Mouse (Mus musculus) heart, adult 18-20 months (tissue): ENCODE data around the gene Cpvl. TPM values are rescaled to one million over a fixed set of nuclear protein-coding genes. Genes with fewer than 3 reads are reported as not detected.

Experiments used
- DNase-seq, 2 experiments: peaks; one replicate each; pipeline ENCODE4 v3.0.0; 2021 to 2022; ENCODE audit warnings: mixed read lengths in 1 of 2
- total RNA-seq, 2 experiments: library from RNA; stranded (reverse); gene quantifications; 2 replicates each; pipeline ENCODE4 v1.2.3; 2021

Cpvl gene
- total RNA-seq, 2 experiments from 2014 or later: not detected

DNA sequence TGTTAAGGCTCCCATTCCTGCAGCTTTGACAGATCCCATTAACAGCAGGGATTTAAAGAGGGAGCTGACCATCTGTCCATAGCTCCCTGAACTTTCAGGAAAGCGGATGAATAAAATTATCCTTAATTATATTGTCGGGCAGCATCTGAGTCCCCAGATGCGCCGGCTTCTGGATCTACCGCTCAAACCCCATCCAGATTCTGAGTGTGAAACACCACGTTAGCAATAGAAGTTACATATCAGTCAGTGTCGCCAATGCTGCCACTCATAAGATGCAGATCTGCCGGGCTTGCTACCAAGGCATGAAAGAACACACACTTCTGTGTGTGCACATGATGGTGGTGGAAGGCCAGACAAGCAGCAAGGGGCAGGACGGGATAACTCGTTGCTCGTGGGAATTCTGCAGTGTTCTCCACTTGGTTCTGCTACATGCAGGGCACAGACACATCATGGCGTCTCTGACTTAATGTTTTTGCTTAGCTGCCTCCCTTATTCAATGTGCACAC is 6.2 kb downstream of the Cpvl start:
- no peak for DNase-seq

DNA sequence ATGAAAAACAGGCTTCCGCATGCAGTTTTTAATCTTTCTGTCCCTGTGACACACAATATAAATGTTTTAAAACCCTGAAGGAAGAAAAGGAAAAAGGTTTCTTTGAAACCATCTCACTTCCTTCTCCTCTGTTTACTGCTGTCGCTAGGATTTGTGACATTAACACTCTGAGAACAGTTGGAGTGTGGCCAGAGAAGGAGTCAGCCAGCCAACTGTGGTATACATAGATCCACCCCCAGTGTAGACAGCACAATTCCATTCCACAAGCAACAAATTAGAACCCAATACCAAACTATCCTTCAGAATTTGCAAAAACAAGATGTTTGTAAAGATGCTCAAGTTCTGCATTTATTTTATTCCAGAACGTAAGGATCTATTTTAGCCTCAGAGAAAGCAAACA is 6.7 kb downstream of the Cpvl start:
- no peak for DNase-seq

DNA sequence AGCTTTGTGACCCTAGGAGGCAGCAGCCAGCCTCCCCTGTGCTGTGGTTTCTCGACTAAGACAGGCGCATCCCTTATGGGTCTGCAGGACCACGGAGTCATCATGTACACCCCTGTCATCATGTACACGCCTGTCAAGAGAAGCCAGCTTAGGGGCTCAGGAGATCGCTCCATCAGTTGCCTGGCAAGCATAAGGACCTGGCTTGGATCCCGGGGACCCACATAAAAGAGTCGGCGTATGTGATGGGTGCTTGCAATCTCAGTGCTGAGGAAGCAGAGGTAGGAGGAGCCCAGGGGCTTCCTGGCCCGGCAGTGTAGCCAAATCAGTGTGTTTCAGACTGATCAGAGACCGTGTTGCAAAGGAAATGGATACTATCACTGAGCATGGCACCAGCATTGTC is 9.4 kb downstream of the Cpvl start:
- DNase-seq: no peak

DNA sequence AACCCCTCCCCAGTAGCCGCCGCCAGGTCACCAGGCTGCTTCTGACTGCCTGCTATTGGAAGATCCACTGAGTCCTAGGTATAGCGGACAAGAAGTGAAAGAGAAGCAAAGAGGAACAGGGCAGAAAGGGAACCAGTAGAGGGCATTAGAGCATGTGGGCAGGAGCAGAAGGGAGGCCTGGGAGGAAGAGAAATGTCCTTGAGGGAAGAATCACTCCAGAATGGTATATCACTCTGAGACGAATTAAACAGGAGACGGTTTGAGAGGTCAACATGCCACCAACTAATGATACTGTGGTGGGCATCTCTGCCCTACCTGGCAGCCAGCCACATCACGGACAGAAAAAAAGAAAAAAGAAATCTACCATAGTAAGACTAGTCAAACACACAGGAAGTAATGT is 9.9 kb downstream of the Cpvl start:
- DNase-seq: no peak

DNA sequence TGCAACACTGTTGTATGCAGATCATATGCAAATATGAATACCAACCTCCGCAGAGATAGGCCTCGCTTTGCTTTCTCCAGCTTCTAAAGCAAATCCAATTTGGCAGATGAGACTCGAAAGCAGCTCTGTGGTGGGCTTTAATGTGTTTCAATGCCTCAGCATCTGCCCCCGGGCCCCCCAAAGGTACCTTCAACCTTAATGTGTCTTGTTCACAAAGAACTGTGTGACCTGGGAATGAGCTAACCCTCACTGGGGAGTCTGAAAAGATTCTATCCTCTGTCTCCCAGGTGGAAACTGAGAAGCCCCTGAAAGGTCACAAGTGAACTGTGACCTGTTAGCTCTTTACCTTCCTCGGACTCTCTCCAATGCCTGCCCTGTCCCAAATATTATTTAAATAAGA is 11.9 kb downstream of the Cpvl start:
- DNase-seq: no peak

DNA sequence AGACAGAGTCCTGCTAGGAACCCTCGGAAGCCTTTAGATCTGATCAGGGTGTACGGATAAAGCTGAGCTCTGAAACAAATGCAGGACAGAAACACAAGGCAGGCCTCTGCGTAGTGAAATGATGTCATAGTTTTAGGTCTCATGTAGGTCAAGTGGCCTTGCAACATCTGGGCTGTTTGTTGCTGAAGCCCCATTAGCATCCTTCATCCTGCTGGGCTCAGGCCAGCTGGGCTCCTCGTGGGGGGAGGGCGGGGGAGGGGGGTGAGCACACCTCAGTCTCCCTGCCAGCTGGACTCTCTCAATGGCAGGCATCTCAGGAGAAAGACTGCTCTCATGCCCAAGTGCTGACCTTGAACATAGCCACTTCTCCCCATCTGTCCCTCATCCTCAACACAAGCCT is 12.6 kb downstream of the Cpvl start:
- DNase-seq: no peak

DNA sequence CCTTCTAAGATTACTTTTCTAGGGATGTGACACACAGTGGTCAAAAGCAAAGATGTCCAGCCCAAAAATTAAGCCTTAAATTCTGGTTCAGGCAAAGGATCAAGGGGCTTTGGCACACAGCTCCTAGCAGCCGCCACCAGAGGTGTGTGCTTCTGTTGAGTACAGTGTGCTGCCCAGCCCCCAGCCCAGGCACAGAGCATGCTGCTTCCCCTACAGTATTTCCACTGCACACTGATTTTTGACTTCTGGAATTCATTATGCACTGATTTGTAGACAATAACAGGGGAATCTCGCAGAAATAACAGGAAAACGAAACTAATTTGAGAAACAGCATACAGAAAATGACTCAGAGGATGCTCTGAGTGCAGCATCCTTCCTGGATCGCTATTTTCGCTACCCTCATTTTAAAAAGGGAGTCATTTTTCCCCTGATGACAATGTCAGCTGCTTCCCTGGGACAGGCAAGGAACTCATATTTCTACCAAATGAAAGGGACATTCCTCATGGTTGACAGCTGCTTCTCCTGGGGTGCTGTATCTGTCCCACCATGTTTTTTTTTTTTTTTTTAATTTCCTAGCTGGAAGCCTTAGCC is 14.5 kb downstream of the Cpvl start:
- DNase-seq: no peak

DNA sequence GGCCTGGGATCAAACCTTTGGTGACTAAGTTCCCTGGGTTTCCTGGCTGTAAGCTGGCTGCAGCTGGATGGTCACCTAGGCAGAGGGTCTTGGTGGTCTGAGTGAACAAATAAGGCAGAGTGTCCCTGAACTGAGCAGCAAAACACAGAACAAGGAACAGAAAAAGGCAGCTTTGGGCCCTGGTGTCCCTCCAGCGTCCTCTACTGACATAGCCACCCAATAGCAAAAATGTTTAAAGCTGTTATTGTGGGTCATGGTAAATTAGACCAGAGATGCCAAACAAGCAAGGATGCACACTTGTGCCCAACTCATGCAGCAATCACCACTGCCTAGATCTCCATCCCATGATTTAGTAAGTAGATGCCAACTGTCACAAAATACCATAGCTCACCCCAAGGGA is 16.5 kb downstream of the Cpvl start:
- no peak for DNase-seq

DNA sequence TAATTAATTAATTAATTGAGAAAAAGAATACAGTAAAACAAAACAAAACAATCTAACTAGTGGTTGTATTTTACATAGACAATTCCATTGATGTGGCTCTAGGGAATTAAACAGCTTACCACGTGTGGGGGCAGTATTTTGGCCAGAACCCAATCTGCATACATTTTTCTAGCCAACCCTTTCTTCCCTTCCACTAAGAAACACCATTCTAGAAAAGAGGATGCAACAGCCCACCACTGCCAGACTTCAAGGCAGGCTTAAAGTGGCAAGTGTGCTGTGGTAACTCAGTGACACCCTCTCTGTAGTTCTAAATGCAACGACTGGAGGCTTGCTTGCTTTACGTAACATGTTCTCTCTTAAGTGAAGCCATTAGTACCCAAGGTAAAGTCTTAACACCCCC is 18.6 kb downstream of the Cpvl start:
- DNase-seq: no peak

DNA sequence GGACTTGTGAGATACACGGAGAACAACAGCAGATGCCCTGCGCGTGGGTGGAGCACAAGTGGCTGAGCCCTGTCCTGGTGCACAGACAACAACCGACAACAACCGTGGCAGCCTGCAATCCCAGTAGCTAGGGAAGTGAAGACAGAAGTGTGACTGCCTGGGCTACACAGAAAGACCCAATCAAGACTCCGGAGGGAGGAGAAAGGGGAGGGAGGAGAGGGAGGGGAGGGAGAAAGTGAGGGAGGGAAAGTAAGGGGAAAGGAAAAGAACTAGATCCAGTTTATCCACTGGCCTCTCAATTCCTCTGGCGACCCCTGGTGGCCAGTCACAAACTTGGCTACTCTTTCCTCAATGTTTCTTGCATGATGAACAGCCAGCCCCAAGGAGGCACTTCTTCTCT is 20.1 kb downstream of the Cpvl start:
- DNase-seq: peak; percentile 73 to 89

DNA sequence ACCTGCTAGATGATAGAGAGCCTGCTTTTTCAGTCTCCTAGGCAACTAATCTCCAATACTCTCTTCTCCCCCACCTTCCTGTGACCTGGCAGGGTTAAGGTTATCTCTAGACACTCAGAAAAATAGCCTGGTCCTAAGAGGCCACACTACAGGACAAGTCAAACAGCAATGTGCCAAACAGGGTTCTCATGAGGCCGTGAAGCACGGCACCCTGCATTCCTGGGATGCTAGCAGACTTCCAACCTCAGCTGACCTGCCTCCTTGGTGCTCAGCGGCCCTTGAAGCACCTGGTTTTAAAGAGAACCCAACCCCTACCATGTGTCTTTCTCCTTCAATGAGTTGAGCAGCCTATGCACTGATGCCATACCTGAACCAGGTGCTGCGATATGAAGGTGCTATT is 22.0 kb downstream of the Cpvl start:
- no peak for DNase-seq

DNA sequence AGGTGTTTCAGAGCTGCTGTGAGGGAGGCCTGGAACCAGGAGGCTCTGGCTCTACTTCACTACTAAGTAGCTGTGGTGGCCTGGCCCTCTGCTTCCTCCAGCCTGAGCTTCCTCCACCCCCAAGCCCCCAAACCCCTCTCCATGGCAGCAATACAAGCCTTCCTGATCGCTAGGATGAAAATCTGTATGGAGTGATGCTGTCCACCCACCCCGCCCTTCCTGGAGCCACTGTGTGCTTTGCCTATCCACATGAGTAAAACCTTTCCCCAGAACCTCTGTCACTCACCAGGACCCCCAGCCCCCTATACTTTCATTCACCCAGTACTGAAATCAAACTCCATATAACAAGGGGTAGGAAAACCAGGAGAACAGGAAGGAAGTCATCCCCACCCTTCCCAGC is 22.6 kb downstream of the Cpvl start:
- no peak for DNase-seq

DNA sequence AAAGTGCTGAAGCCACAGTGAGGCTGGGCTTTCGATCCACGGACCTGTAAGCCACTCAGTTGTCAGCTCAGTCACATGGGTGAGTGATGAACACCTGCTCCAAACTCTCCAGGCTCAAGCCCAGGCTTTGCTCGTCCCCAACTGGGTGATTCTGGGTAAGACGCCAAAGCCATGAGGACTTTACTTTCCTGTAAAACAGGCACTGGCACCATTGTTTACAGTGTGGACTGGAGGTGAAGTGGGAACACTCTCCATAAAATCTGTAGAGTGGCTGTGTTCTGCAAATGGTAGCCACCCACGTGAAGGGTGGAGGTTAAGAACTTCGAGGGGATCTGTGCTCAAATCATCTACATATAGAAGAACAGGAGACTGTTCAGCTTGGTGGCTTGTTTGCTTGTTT is 23.2 kb downstream of the Cpvl start:
- DNase-seq: no peak

DNA sequence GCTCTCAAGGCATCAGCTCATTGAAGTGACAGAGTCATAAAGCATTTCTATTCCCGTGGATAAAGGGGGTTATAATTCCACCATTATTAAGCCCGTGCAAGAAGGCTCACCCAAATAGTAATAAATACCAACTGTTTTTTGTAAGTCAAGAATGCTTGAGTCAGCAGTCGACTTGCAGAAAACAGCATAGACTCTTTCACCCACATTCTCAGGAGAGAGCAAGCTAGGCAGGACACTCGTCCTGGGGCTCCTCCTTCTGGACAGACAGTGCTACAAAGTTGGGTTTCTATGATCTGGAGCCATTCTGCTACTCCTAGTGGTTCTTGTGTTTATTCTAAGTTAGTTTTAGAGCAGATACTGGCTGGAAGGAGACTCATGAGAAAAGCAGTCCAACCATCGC is 24.4 kb downstream of the Cpvl start:
- peak; percentile 70 to 75 for DNase-seq

DNA sequence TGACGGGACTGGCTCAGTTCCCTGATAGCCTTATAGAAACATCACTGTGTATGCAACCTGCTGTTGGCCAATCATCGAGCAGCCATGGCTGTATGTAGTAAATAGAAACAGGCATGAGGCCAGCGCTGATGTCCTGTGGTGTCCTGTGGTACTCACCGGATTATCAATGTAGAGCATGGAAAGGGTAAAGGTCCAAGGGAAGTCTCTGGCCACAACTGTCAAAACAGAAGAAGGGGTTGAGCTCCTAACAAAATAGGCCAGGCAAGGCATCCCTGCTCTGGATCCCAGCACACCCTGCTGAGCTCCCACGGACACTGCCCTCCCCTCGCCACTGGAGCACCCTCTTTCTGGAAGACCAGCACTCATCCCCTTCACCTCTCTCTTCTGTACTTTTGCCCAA is 25.1 kb downstream of the Cpvl start:
- DNase-seq: no peak

DNA sequence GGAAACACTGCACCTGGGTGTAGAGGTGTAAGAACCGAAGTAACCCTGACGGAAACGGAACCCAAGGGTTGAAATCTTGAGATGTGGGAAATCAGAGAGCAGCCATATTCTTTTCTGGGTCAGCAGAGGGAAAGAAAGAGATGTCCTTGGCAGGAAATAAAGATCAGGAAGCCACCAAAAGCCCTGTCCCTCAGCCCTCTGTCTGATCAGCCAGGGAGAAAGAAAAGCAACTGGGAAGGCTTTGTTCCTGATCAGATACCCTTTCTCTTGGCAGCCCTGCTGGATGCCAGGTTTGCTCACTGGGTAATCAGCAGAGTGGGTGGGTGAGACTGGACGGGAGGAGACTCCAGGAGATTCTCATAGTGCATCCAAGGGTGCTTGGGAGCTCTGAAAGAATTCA is 27.1 kb downstream of the Cpvl start:
- DNase-seq: no peak

DNA sequence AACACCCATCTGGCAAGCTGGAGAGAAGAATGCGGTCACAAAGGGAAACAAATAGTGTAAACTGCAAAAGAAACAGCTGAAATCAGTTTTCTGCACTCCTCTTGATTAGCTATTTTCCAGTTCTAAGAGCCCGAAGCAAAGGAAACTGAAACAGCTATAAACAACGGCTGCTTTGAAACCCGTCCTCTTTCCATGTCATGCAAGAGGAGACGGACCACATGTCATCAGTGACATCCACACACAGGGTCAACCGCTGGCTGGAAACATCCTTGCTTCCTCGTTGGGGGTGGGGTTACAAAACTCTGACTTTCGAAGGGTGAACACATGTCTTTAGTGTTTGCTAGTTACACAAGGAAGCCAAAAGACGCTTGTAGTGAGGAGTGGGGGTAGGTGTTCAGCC is 27.6 kb downstream of the Cpvl start:
- DNase-seq: peak; percentile 44

DNA sequence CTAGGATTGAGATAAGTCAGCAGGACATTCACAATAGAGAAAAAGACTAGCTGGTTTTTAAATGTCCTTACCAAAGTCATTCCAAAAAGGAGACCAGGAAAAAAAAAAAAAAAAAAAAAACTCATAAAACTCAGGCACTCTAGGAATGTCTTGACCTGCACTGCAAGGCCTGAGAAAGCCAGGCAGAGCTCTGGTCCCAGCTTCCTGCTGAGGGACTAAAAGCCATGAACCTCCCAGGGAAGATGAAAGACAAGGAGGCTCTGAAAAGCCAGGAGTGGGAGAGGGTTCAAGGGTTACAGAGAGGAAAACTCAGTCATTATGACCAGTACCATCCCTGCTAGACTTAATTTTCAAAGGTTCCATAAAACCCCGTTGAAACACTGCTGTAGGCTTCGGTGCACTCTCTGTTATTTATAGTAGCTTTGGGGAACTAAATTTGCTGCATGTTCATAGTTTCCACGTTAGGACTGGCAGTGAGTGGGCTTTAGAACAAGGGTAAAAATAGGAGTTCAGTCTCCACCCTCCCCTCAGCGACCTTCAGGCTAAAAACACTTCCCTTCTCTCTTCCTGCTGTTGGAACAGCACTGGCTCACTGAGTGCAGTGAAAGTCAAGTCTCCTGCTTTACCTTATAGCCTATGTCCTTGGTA is 30.0 kb downstream of the Cpvl start:
- DNase-seq: no peak

DNA sequence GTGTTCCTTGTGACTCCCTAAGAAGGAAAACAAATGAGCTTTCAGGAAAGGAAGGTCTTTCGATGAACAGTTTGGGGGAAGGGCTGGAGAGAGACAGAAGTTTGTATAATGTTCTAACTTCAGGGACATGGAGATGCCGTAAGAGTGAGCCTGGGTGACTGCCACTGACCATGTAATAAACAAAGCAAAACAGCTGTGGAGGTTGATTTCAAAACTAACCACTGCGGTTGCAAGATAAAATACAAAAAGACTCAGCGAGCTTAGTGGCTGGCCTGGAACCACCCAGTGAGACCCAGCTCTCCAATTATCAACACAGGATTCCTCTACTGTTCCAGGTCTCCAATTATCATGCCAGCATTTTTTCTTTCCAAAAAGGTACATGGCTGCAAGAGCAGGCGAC is 33.6 kb downstream of the Cpvl start:
- peak; percentile 36 to 37 for DNase-seq

DNA sequence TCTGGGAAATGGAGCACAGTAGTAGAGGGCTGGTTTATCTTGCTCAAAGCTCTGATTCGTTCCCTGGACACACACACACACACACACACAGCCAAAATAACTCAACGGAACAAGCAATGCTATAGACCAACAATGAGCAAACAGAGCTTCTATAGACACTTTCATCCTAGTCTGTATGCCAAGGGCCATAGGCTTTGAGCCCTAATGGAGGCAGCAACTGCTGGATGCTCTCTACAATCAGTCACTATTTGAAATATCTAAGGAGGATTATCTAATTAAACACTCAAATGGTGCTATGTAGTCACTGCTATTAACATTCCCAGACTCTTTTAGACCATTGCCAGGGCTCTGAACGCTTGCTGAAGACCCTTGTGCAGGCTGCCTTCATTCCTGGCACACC is 34.1 kb downstream of the Cpvl start:
- no peak for DNase-seq

DNA sequence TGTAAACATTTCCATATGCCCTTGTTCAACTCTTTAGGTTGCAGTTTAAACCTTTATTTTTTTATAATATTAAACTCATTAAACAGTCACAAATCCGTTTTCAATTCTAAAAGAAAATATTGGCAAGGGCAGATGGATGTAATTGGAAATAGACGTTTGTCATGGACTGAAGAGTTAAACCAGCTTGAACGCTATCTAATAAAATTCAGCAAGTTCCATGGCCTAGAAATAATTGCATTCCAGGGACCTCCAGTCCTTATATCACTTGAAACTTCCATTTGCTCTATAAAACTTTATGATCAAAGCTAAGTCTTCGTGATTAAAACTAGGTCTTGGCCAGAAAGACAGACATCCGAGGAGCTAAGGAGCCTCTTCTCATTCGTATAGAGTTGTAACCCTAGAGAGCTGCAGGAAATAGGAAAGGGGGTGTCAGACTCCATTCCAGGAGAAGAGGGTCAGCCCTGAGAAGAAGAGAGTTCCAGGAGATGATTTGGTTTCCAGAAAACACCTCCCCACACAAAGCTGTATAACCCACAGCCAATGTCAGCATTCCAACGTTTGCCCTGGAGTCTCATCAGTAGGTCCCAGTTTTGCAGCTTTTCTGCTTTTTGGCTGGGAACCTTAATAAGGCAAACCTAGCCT is 36.2 kb downstream of the Cpvl start:
- DNase-seq: no peak

DNA sequence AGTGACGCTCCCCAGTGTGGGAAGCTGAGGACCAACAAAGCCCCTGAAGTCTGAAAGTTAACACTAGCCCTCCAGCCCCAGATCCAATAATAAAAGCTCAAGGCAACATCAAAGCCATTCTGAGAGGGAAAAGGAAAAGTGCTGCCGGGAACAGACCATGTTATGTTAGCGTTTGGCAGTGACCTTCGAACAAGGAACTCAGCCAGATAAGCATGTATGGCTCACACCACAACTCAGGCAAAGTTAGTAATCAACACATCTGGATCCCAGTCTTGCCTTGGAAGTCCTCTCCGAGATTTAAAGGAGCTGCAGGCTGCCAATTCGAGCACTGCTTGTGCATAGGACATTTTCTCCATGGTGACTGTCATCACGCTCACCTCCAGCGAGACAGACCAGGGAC is 38.7 kb downstream of the Cpvl start:
- DNase-seq: no peak

DNA sequence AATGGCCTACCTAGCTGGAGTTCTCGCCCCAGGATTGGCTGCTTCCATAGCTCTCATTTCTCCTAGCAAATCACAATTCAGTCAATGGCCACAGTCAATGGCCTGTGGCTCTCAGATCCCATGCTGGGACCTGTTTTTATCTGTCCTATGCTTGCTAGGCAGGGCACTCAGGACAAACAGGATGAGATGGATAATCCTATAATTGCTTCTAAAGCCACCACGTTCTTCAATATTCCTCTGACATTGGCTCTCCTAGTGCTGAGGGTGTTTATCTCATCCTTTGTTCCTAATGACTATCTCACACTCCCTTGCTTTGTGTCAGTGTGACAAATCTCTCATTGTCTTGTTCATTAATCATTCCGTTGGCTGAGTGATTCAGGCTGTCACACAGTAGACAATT is 39.5 kb downstream of the Cpvl start:
- DNase-seq: no peak
